Mouse (Mus musculus) bone marrow, adult 2 months (tissue): ENCODE measurements around the gene Prss57. TPM values are rescaled to one million over a fixed set of nuclear protein-coding genes. Genes with fewer than 3 reads are reported as not detected.

ENCODE experiments used
- H3K27ac ChIP-seq: fragments of 200-500 bp; 2 replicates; pipeline ENCODE4 v1.5.1; 2012; ENCODE audit warnings: low read depth, mild to moderate bottlenecking, control low read depth, inconsistent platforms, low read length; ENCODE audit not compliant: control insufficient read depth, poor library complexity, insufficient read depth
- H3K4me1 ChIP-seq: fragments of 200-500 bp; 2 replicates; pipeline ENCODE4 v1.6.1; 2011; ENCODE audit warnings: low read length; ENCODE audit not compliant: control insufficient read depth, insufficient read depth
- H3K4me3 ChIP-seq: fragments of 200-500 bp; replicated peaks from 2 replicates; pipeline ENCODE3; 2011; ENCODE audit warnings: mild to moderate bottlenecking, low read depth, low read length, control low read depth; ENCODE audit not compliant: control insufficient read depth
- CTCF ChIP-seq: fragments of 200-500 bp; IDR thresholded peaks from 2 replicates; pipeline ENCODE4 v1.5.1; 2011; ENCODE audit warnings: low read length, control low read depth; ENCODE audit not compliant: control insufficient read depth, insufficient read depth
- POLR2A ChIP-seq: fragments of 200-500 bp; IDR thresholded peaks from 2 replicates; pipeline ENCODE4 v1.6.1; 2011; ENCODE audit warnings: low read depth, mild to moderate bottlenecking, control low read depth, low read length, borderline replicate concordance; ENCODE audit not compliant: control insufficient read depth
- WGBS: fragments of 180-500 bp; shearing (Covaris S2); methylation state at CpG from one replicate; pipeline ENCODE4 v1.1.7; 2018; 5-methylcytosine and 5-hydroxymethylcytosine counted together
- polyA plus RNA-seq: library from polyadenylated mRNA; stranded (reverse); fragments of >200 nt; gene quantifications from 2 replicates; pipeline ENCODE4 v1.2.4, GENCODE M21; 2011; ENCODE audit warnings: low replicate concordance; ENCODE audit not compliant: missing spikeins, insufficient read depth, insufficient read length

Prss57 gene
- polyA plus RNA-seq, 1 experiment, result 40.0 TPM

DNA sequence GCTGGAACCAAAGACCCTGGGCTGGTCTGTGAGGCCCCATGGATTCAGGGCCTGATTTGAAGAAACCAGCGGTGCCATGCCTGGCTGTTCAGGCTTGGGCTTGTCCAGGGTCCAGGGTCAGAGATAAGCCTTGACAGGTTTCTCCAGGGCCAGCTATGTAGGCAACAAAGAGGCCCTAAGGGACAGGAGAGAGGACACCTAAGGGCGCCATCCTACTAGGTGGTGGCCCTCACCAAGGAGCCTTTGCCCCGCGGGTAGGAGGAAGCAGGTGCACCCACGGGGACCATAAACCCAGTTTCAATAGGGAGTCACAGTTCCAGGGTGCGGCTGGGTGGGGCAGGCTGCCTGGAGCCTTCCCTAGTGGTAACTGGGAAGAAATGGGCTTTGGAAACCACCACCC lies 32.2 kb upstream of the Prss57 start:
- Histone ChIP-seq H3K4me3 (no peak overlapping the region), H3K27ac (no peak overlapping the region), H3K4me1 (no peaks in the 10 kb centered on the region; the same call in 1 of the 2 replicates)
- TF ChIP-seq POLR2A, result no peak
- 47% methylated on average over 6 of the region's 6 CpGs for WGBS

DNA sequence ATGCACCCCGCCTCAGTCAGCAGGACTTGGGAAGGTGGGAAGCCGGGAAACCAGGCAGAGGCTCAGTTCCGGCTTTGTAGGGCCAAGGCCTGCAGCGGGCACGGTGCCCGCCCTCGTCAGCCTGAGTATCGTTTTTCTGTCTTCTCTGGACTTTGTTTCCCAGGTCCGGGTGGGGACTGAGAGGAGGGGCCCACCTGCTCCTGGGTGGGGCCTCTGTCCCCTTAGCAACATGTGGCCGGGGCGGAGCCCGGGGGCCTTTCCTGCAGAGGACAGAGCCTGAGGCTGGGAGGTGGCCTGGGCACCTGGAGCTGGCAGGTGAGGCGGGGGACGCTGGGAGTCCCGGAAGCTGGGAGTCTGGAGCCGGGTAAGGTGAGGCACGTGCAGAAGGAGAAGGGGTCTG lies 31.6 kb upstream of the Prss57 start:
- Histone ChIP-seq H3K4me1 (no peaks in the 10 kb centered on the region; the same call in 1 of the 2 replicates), H3K4me3 (no peak overlapping the region), H3K27ac (no peak overlapping the region)
- WGBS, result 82% methylated on average over 17 of the region's 17 CpGs
- no peak for TF ChIP-seq POLR2A

DNA sequence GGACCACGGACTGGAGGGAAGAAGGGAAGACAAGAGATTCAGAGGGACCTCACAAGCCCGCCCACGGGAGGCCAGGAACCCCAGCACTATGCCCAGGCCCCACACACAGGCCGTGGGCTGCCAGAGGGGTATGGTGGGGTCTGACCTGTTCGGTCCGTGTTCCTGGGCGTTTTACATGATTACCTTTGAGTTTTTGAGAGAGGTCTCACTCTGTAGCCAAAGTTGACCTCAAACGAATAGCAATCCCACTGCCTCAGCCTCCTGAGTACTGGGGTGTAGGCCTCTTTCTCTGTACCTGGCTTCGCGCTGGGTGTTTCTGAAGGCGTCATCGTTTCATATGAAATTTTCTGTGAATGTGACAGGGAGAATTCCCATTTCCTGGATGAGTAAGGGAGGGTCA lies 31.0 kb upstream of the Prss57 start:
- no peak overlapping the region for H3K4me3 ChIP-seq
- 89% methylated on average over 12 of the region's 12 CpGs for WGBS
- TF ChIP-seq CTCF, result no peak
- no peak for TF ChIP-seq POLR2A
- H3K27ac ChIP-seq, result no peak overlapping the region
- no peaks in the 10 kb centered on the region; the same call in 1 of the 2 replicates for H3K4me1 ChIP-seq

DNA sequence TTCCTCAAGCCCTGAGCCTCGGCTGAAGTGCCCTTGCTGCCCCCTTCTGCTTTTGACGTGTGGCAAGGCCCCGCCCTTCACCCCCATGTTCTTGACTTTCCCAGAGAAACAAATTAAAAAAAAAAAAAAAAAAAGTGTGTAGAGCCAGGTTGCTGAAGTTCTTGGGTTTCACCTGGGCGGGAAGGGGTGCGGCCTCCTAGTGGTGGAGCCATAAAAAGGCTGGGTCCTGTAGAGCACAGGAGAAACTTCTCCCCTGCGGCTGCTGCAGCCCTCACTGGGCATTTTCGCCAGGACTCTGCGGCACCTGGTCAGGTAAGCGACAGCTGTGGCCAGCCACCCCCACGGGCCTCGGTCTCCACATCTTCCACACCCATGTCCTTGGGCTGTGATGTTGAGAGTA lies 30.0 kb upstream of the Prss57 start, which contains the start of gene Misp:
TSS of gene Misp (plus strand) at position 208 of the 400 bp plus-strand sequence.
- Histone ChIP-seq H3K4me1 (no peaks in the 10 kb centered on the region; the same call in 1 of the 2 replicates), H3K27ac (no peak within 1 kb of the TSS; the same call in 1 of the 2 replicates), H3K4me3 (no peak within 1 kb of the TSS)
- WGBS, result 61% methylated on average over 11 of the region's 11 CpGs
- no peak for TF ChIP-seq POLR2A
- no peak for TF ChIP-seq CTCF

DNA sequence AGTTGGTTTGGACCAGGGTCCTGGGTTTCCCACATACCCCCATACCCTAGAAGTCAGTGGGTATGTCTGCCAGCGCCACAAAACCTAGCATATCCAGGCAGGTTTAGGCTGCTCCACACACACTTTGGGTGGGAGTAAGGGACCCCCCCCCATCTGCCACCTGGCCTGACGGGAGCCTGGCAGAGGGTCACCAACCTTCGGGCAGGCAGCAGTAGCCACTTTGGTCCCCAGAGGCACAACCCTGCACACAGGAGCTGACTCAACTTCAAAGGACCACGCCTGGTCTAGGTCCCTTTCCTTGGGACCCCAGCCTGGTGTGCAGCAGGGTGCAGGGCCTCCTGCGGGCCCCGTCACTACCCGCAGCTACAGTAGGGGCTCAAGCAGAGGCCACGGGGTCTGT lies 29.5 kb upstream of the Prss57 start:
- H3K27ac ChIP-seq, result no peak overlapping the region; the same call in 1 of the 2 replicates
- no peaks in the 10 kb centered on the region; the same call in 1 of the 2 replicates for H3K4me1 ChIP-seq
- no peak overlapping the region for H3K4me3 ChIP-seq
- no peak for TF ChIP-seq CTCF
- TF ChIP-seq POLR2A, result no peak
- WGBS, result 75% methylated on average over 8 of the region's 8 CpGs

DNA sequence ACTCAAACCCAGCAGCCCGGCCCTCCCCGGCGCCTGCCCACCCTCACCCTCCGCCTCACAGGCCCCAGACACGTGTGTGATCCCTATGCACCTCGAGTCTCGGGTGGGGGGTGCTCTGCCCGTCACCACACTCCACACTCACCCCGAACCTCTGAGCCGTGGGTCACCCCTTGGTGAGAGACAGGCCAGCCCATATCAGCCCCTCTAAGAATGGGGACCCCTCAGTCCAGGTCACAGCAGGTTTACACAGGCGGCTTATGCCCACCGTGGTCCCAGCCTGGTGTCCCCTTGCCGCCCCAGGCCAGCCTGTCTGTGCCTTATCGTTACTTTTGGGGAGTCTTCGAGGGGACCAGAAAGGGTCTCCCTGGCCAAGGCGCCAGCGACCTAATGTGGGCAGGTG lies 28.8 kb upstream of the Prss57 start:
- Histone ChIP-seq H3K27ac (no peak overlapping the region; the same call in 1 of the 2 replicates), H3K4me3 (no peak overlapping the region), H3K4me1 (no peaks in the 10 kb centered on the region; the same call in 1 of the 2 replicates)
- 91% methylated on average over 17 of the region's 17 CpGs for WGBS
- no peak for TF ChIP-seq POLR2A
- no peak for TF ChIP-seq CTCF

DNA sequence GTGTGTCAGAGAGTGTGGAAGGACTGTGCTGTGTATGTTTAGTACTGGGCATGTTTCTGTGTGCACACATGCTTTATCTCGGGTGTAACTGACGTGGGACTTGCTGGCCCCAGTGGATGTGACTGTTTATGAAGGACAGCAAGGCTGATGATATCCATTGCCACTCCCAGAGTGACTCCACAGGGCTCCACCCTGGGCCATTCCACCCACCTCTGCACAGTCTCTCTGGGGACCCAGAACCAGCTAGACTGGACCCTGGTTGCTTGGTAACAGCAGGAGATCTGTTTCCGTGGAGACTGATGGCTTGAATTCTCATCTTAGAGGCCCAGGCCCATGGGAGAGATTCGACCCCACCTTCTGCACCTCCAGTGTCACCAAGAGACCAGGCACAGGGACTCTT lies 27.5 kb upstream of the Prss57 start:
- TF ChIP-seq POLR2A, result no peak
- no peak for TF ChIP-seq CTCF
- 73% methylated on average over 4 of the region's 4 CpGs for WGBS
- H3K27ac ChIP-seq, result no peak overlapping the region

DNA sequence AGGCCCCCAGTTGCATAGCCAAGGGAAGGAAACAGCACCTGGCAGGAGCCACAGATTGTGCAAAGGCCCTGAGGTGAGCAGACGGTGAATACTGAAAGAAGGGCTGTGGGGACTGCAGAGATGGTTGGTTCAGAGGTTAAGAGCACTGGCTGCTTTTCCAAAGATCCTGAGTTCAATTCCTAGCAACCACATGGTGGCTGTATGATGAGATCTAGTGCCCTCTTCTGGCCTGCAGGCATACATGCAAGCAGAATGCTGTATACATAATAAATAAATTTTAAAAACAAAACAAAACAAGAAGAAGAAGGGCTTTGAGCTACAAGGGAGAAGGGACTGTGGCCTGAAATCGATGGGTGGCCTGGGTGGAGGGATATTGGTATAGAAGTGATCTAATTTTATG lies 26.4 kb upstream of the Prss57 start:
- 53% methylated on average over 2 of the region's 2 CpGs for WGBS
- TF ChIP-seq POLR2A, result no peak
- no peak for TF ChIP-seq CTCF
- Histone ChIP-seq H3K4me3 (no peak overlapping the region), H3K4me1 (no peaks in the 10 kb centered on the region), H3K27ac (no peak overlapping the region)

More for the DNA sequence above, 27.5 kb upstream of the Prss57 start:
- Histone ChIP-seq H3K4me3 (no peak overlapping the region), H3K4me1 (no peaks in the 10 kb centered on the region)
